Mouse (Mus musculus): Measurements from ENCODE around the gene Clec1b.

Clec1b gene

GRCm38 (mm10) chr6:129408562-129408961 lies 11.5 kb downstream of the Clec1b start, which contains the start of gene Clec9a:
Gene Clec9a, plus strand, starts transcription at chr6:129408862.
- DNase-seq (ENCODE audit: extremely low spot score), result no peak

- DNase-seq (ENCODE audit: extremely low spot score), result no peak
Observed at GRCm38 (mm10) chr6:129414177-129414576, 17.1 kb downstream of the Clec1b start.

- no peak for DNase-seq (ENCODE audit: extremely low spot score)
Observed at GRCm38 (mm10) chr6:129422311-129422710, 25.2 kb downstream of the Clec1b start.

- no peak for DNase-seq (ENCODE audit: extremely low spot score)
Observed at GRCm38 (mm10) chr6:129423040-129423733, 26.1 kb downstream of the Clec1b start.

- DNase-seq (ENCODE audit: extremely low spot score), result peak; percentile 65
Observed at GRCm38 (mm10) chr6:129423734-129424072, 26.6 kb downstream of the Clec1b start.

GRCm38 (mm10) chr6:129425217-129425616 lies 28.1 kb downstream of the Clec1b start:
- no peak for DNase-seq (ENCODE audit: extremely low spot score)

GRCm38 (mm10) chr6:129425812-129426211 lies 28.7 kb downstream of the Clec1b start:
- peak; percentile 28 for DNase-seq (ENCODE audit: extremely low spot score)

GRCm38 (mm10) chr6:129427281-129427680 lies 30.2 kb downstream of the Clec1b start:
- no peak for DNase-seq (ENCODE audit: extremely low spot score)

- DNase-seq (ENCODE audit: extremely low spot score), result no peak
Observed at GRCm38 (mm10) chr6:129434239-129434638, 37.1 kb downstream of the Clec1b start.

- no peak for DNase-seq (ENCODE audit: extremely low spot score)
Observed at GRCm38 (mm10) chr6:129436025-129436424, 38.9 kb downstream of the Clec1b start.

GRCm38 (mm10) chr6:129438033-129438432 lies 40.9 kb downstream of the Clec1b start:
- no peak for DNase-seq (ENCODE audit: extremely low spot score)

GRCm38 (mm10) chr6:129449743-129450142 lies 52.6 kb downstream of the Clec1b start:
- DNase-seq (ENCODE audit: extremely low spot score), result no peak

- no peak for DNase-seq (ENCODE audit: extremely low spot score)
Observed at GRCm38 (mm10) chr6:129451411-129452039, 54.4 kb downstream of the Clec1b start, which contains the start of gene Clec1a. Gene Clec1a, minus strand, starts transcription at chr6:129452000.
